Mouse (Mus musculus) kidney, postnatal 25 days (tissue): ENCODE measurements at regions not wholly inside any gene's neighbourhood (a gene's known extent, or its start where the extent isn't known, plus 50 kb on each side); places are given as distances from the start of the nearest gene placed in this dataset.

Source experiments
- DNase-seq, 2 experiments: peaks; one replicate each; pipeline ENCODE4 v3.0.0; 2021; ENCODE audit warnings: mixed read lengths in 2 of 2

GRCm38 (mm10) chr12:68242683-68243082 is 916.3 kb downstream of the Rps29 start:
- DNase-seq = no peak

GRCm38 (mm10) chr12:68231803-68232202 is 927.2 kb downstream of the Rps29 start:
- no peak for DNase-seq

- no peak for DNase-seq
These were observed 941.9 kb downstream of the Rps29 start for GRCm38 (mm10) chr12:68217091-68217490.

GRCm38 (mm10) chr12:68208302-68208701 is 950.7 kb downstream of the Rps29 start:
- no peak for DNase-seq

GRCm38 (mm10) chr12:68183858-68184257 is 961.5 kb upstream of the Mdga2 start:
- DNase-seq = no peak

- DNase-seq = no peak
These were observed 939.0 kb upstream of the Mdga2 start for GRCm38 (mm10) chr12:68161317-68161716.

- DNase-seq = peak in 1 of 2 experiments; percentile 33
These were observed 925.7 kb upstream of the Mdga2 start for GRCm38 (mm10) chr12:68148066-68148465.

- DNase-seq = no peak
These were observed 917.5 kb upstream of the Mdga2 start for GRCm38 (mm10) chr12:68139831-68140230.

- DNase-seq = no peak
These were observed 909.4 kb upstream of the Mdga2 start for GRCm38 (mm10) chr12:68131776-68132175.

- no peak for DNase-seq
These were observed 893.4 kb upstream of the Mdga2 start for GRCm38 (mm10) chr12:68115762-68116161.
